Mouse (Mus musculus) MEL (cell line): ENCODE measurements around the gene Majin.

ENCODE experiments used
- CHD1 ChIP-seq: IDR thresholded peaks from 2 replicates; pipeline ENCODE4 v1.6.1; 2012; ENCODE audit warnings: low read depth, mild to moderate bottlenecking, inconsistent platforms, low read length, improper control_type of control experiment
- CTCF ChIP-seq, 3 experiments: IDR thresholded peaks in 2 of 3; conservative IDR thresholded peaks in 1 of 3; 2 replicates each; pipeline ENCODE4 v1.5.1; 2011 to 2012; ENCODE audit warnings: low read length in 3 of 3, low read depth in 2 of 3, mild to moderate bottlenecking in 2 of 3, improper control_type of control experiment in 1 of 3, inconsistent platforms in 1 of 3, mixed read lengths in 1 of 3, moderate library complexity in 1 of 3; ENCODE audit not compliant: control insufficient read depth in 1 of 3, insufficient read depth in 1 of 3, poor library complexity in 1 of 3, severe bottlenecking in 1 of 3
- E2F4 ChIP-seq: IDR thresholded peaks from 2 replicates; pipeline ENCODE4 v1.6.1; 2011; ENCODE audit warnings: low read depth, low read length, improper control_type of control experiment, borderline replicate concordance
- MAZ ChIP-seq: IDR thresholded peaks from 2 replicates; pipeline ENCODE4 v1.6.1; 2012; ENCODE audit warnings: low read depth, mild to moderate bottlenecking, inconsistent platforms, low read length, improper control_type of control experiment
- POLR2AphosphoS5 ChIP-seq: IDR thresholded peaks from 2 replicates; pipeline ENCODE4 v1.6.1; 2012; ENCODE audit warnings: low read depth, borderline replicate concordance, mild to moderate bottlenecking, inconsistent platforms, low read length, moderate library complexity, mixed read lengths
- RAD21 ChIP-seq: IDR thresholded peaks from 2 replicates; pipeline ENCODE4 v1.6.1; 2011; ENCODE audit warnings: mild to moderate bottlenecking, low read depth, low read length, improper control_type of control experiment
- RCOR1 ChIP-seq: IDR thresholded peaks from 2 replicates; pipeline ENCODE4 v1.6.1; 2012; ENCODE audit warnings: low read depth, mild to moderate bottlenecking, inconsistent platforms, low read length, improper control_type of control experiment

DNA sequence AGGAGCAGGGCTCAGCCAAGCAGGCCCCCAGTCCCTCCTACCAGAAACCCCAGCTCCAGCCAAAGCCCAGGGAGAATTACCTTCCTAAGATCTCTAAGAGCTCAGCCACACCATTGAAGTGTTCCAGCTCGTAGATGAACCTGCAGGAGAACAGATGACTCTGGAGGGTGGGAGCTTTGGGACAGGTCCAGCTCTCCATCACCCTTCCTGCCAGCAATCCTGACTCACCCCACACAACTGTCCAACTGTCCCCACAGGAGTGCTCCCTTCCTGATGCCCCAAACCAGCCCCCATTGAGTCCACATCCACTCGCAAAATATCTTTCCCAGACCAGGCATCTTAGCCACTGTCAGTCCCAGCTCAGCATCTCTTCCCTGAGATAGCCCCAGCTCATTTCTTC, 46.8 kb downstream of the Majin start:
- no peak for TF ChIP-seq CHD1
- TF ChIP-seq CTCF (IDR thresholded peaks at IDR 0.05 in 2 of 3, conservative IDR thresholded peaks at IDR 0.05 in 1 of 3; ENCODE audit: control insufficient read depth in 1 of 3, insufficient read depth in 1 of 3, low read depth in 2 of 3, low read length in 3 of 3, poor library complexity in 1 of 3, severe bottlenecking in 1 of 3) = no peak
- TF ChIP-seq RAD21 = no peak
- TF ChIP-seq RCOR1 = no peak
- no peak for TF ChIP-seq MAZ
- no peak for TF ChIP-seq POLR2AphosphoS5
- no peak for TF ChIP-seq E2F4
